Mouse (Mus musculus): Measurements from ENCODE around the gene Cntn2. TPM values are rescaled to one million over a fixed set of nuclear protein-coding genes. Genes with fewer than 3 reads are reported as not detected.

Cntn2 gene
- polyA plus RNA-seq, 1 experiment from 2014 or later: 7.6 TPM

- no peaks in the 10 kb centered on the region for H3K27me3 ChIP-seq (ENCODE audit: control insufficient read depth, insufficient read depth, low read length)
- WGBS: 90% methylated on average over 5 of the region's 5 CpGs
- H3K4me2 ChIP-seq (ENCODE audit: low read depth, low read length): no peak overlapping the region
- H3K4me1 ChIP-seq (ENCODE audit: control insufficient read depth, insufficient read depth, low read length): no peaks in the 10 kb centered on the region
- no peak overlapping the region for H3K9ac ChIP-seq (replicated peaks; ENCODE audit: low read length)
- DNase-seq (ENCODE audit: low spot score) (no peak), ATAC-seq (replicated peaks; ENCODE audit: insufficient number of reproducible peaks, low FRiP score, low TSS enrichment, low read depth) (no peak)
- no peak overlapping the region for H3K27ac ChIP-seq (replicated peaks; ENCODE audit: low read depth, low read length)
- no peaks in the 10 kb centered on the region for H3K9me3 ChIP-seq (replicated peaks; ENCODE audit: control insufficient read depth, low read length)
- H3K36me3 ChIP-seq (replicated peaks; ENCODE audit: control insufficient read depth, insufficient read depth, low read depth, low read length): no peaks in the 10 kb centered on the region; the same call in 1 of the 2 replicates
- H3K4me3 ChIP-seq (ENCODE audit: low read depth, low read length): no peak overlapping the region
Observed at GRCm38 (mm10) chr1:132505155-132505554, 37.9 kb downstream of the Cntn2 start.

- no peak overlapping the region for H3K4me2 ChIP-seq (ENCODE audit: low read depth, low read length)
- H3K36me3 ChIP-seq (replicated peaks; ENCODE audit: control insufficient read depth, insufficient read depth, low read depth, low read length): no peaks in the 10 kb centered on the region; the same call in 1 of the 2 replicates
- H3K9ac ChIP-seq (replicated peaks; ENCODE audit: low read length): no peak overlapping the region
- H3K27ac ChIP-seq (replicated peaks; ENCODE audit: low read depth, low read length): no peak overlapping the region
- no peak overlapping the region for H3K4me3 ChIP-seq (ENCODE audit: low read depth, low read length)
- DNase-seq (ENCODE audit: low spot score) (no peak), ATAC-seq (replicated peaks; ENCODE audit: insufficient number of reproducible peaks, low FRiP score, low TSS enrichment, low read depth) (no peak)
- WGBS: 95% methylated on average over 2 of the region's 2 CpGs
- H3K9me3 ChIP-seq (replicated peaks; ENCODE audit: control insufficient read depth, low read length): no peaks in the 10 kb centered on the region
- no peaks in the 10 kb centered on the region for H3K27me3 ChIP-seq (ENCODE audit: control insufficient read depth, insufficient read depth, low read length)
- H3K4me1 ChIP-seq (ENCODE audit: control insufficient read depth, insufficient read depth, low read length): no peaks in the 10 kb centered on the region
Observed at GRCm38 (mm10) chr1:132500535-132500934, 42.5 kb downstream of the Cntn2 start.

- H3K9me3 ChIP-seq (replicated peaks; ENCODE audit: control insufficient read depth, low read length): no peaks in the 10 kb centered on the region
- H3K4me3 ChIP-seq (ENCODE audit: low read depth, low read length): no peak overlapping the region
- no peaks in the 10 kb centered on the region for H3K4me1 ChIP-seq (ENCODE audit: control insufficient read depth, insufficient read depth, low read length)
- no peak overlapping the region for H3K9ac ChIP-seq (replicated peaks; ENCODE audit: low read length)
- no peaks in the 10 kb centered on the region for H3K27me3 ChIP-seq (ENCODE audit: control insufficient read depth, insufficient read depth, low read length)
- WGBS: 91% methylated on average over 6 of the region's 6 CpGs
- H3K4me2 ChIP-seq (ENCODE audit: low read depth, low read length): no peak overlapping the region
- peaks cover 2% of the 10 kb centered on the region; the same call in 1 of the 2 replicates for H3K36me3 ChIP-seq (replicated peaks; ENCODE audit: control insufficient read depth, insufficient read depth, low read depth, low read length)
- ATAC-seq (replicated peaks; ENCODE audit: insufficient number of reproducible peaks, low FRiP score, low TSS enrichment, low read depth) (no peak), DNase-seq (ENCODE audit: low spot score) (no peak)
- H3K27ac ChIP-seq (replicated peaks; ENCODE audit: low read depth, low read length): no peak overlapping the region
Observed at GRCm38 (mm10) chr1:132483759-132484158, 59.3 kb downstream of the Cntn2 start.

- no peaks in the 10 kb centered on the region for H3K4me1 ChIP-seq (ENCODE audit: control insufficient read depth, insufficient read depth, low read length)
- H3K4me3 ChIP-seq (ENCODE audit: low read depth, low read length): no peak overlapping the region
- no peak overlapping the region for H3K4me2 ChIP-seq (ENCODE audit: low read depth, low read length)
- H3K27me3 ChIP-seq (ENCODE audit: control insufficient read depth, insufficient read depth, low read length): no peaks in the 10 kb centered on the region
- peaks cover 2% of the 10 kb centered on the region; the same call in 1 of the 2 replicates for H3K36me3 ChIP-seq (replicated peaks; ENCODE audit: control insufficient read depth, insufficient read depth, low read depth, low read length)
- no peaks in the 10 kb centered on the region for H3K9me3 ChIP-seq (replicated peaks; ENCODE audit: control insufficient read depth, low read length)
- 88% methylated on average over 3 of the region's 3 CpGs for WGBS
- DNase-seq (ENCODE audit: low spot score) (no peak), ATAC-seq (replicated peaks; ENCODE audit: insufficient number of reproducible peaks, low FRiP score, low TSS enrichment, low read depth) (no peak)
- no peak overlapping the region for H3K27ac ChIP-seq (replicated peaks; ENCODE audit: low read depth, low read length)
- no peak overlapping the region for H3K9ac ChIP-seq (replicated peaks; ENCODE audit: low read length)
Observed at GRCm38 (mm10) chr1:132483234-132483633, 59.8 kb downstream of the Cntn2 start.

- H3K4me1 ChIP-seq (ENCODE audit: control insufficient read depth, insufficient read depth, low read length): no peaks in the 10 kb centered on the region
- no peak overlapping the region for H3K27ac ChIP-seq (replicated peaks; ENCODE audit: low read depth, low read length)
- ATAC-seq (replicated peaks; ENCODE audit: insufficient number of reproducible peaks, low FRiP score, low TSS enrichment, low read depth): no peak
- no peak overlapping the region for H3K4me3 ChIP-seq (ENCODE audit: low read depth, low read length)
- H3K4me2 ChIP-seq (ENCODE audit: low read depth, low read length): no peak overlapping the region
- no peak overlapping the region for H3K9ac ChIP-seq (replicated peaks; ENCODE audit: low read length)
- no peaks in the 10 kb centered on the region for H3K9me3 ChIP-seq (replicated peaks; ENCODE audit: control insufficient read depth, low read length)
- 92% methylated on average over 2 of the region's 2 CpGs for WGBS
- peaks cover 2% of the 10 kb centered on the region; the same call in 1 of the 2 replicates for H3K36me3 ChIP-seq (replicated peaks; ENCODE audit: control insufficient read depth, insufficient read depth, low read depth, low read length)
- no peak for DNase-seq (ENCODE audit: low spot score)
- H3K27me3 ChIP-seq (ENCODE audit: control insufficient read depth, insufficient read depth, low read length): no peaks in the 10 kb centered on the region
Observed at GRCm38 (mm10) chr1:132481619-132482018, 61.4 kb downstream of the Cntn2 start.

GRCm38 (mm10) chr1:132479438-132479837 is 63.6 kb downstream of the Cntn2 start:
- no peak overlapping the region for H3K4me2 ChIP-seq (ENCODE audit: low read depth, low read length)
- no peaks in the 10 kb centered on the region for H3K9me3 ChIP-seq (replicated peaks; ENCODE audit: control insufficient read depth, low read length)
- no peak for ATAC-seq (replicated peaks; ENCODE audit: insufficient number of reproducible peaks, low FRiP score, low TSS enrichment, low read depth)
- no peak overlapping the region for H3K27ac ChIP-seq (replicated peaks; ENCODE audit: low read depth, low read length)
- no peak for DNase-seq (ENCODE audit: low spot score)
- H3K4me1 ChIP-seq (ENCODE audit: control insufficient read depth, insufficient read depth, low read length): no peaks in the 10 kb centered on the region
- 78% methylated on average over 1 of the region's 1 CpGs for WGBS
- H3K27me3 ChIP-seq (ENCODE audit: control insufficient read depth, insufficient read depth, low read length): no peaks in the 10 kb centered on the region
- H3K36me3 ChIP-seq (replicated peaks; ENCODE audit: control insufficient read depth, insufficient read depth, low read depth, low read length): no peaks in the 10 kb centered on the region
- H3K9ac ChIP-seq (replicated peaks; ENCODE audit: low read length): no peak overlapping the region
- no peak overlapping the region for H3K4me3 ChIP-seq (ENCODE audit: low read depth, low read length)

- H3K4me1 ChIP-seq (ENCODE audit: control insufficient read depth, insufficient read depth, low read length): no peaks in the 10 kb centered on the region
- H3K9me3 ChIP-seq (replicated peaks; ENCODE audit: control insufficient read depth, low read length): no peaks in the 10 kb centered on the region
- H3K27me3 ChIP-seq (ENCODE audit: control insufficient read depth, insufficient read depth, low read length): no peaks in the 10 kb centered on the region
- ATAC-seq (replicated peaks; ENCODE audit: insufficient number of reproducible peaks, low FRiP score, low TSS enrichment, low read depth) (peak; percentile 80), DNase-seq (ENCODE audit: low spot score) (peak; percentile 92)
- no peaks in the 10 kb centered on the region for H3K36me3 ChIP-seq (replicated peaks; ENCODE audit: control insufficient read depth, insufficient read depth, low read depth, low read length)
- peak within 1 kb of the TSS; percentile 85 for H3K4me3 ChIP-seq (ENCODE audit: low read depth, low read length)
- peak within 1 kb of the TSS; percentile 17; the same call in 1 of the 2 replicates for H3K27ac ChIP-seq (replicated peaks; ENCODE audit: low read depth, low read length)
- H3K9ac ChIP-seq (replicated peaks; ENCODE audit: low read length): peak within 1 kb of the TSS; percentile 87
- under 1% methylated on average over 43 of the region's 43 CpGs for WGBS
- peak within 1 kb of the TSS; percentile 64 for H3K4me2 ChIP-seq (ENCODE audit: low read depth, low read length)
Observed at GRCm38 (mm10) chr1:132476928-132477691, 65.9 kb downstream of the Cntn2 start, which contains the start of gene Rbbp5. TSS of gene Rbbp5 (plus strand) at chr1:132477365.

GRCm38 (mm10) chr1:132476575-132476927 is 66.5 kb downstream of the Cntn2 start:
- no peaks in the 10 kb centered on the region for H3K4me1 ChIP-seq (ENCODE audit: control insufficient read depth, insufficient read depth, low read length)
- ATAC-seq (replicated peaks; ENCODE audit: insufficient number of reproducible peaks, low FRiP score, low TSS enrichment, low read depth): peak; percentile 68; the same call in 1 of the 2 replicates
- WGBS: 5% methylated on average over 9 of the region's 9 CpGs
- no peak overlapping the region; the same call in 1 of the 2 replicates for H3K27ac ChIP-seq (replicated peaks; ENCODE audit: low read depth, low read length)
- H3K9me3 ChIP-seq (replicated peaks; ENCODE audit: control insufficient read depth, low read length): no peaks in the 10 kb centered on the region
- peak overlapping the region; percentile 64 for H3K4me2 ChIP-seq (ENCODE audit: low read depth, low read length)
- H3K27me3 ChIP-seq (ENCODE audit: control insufficient read depth, insufficient read depth, low read length): no peaks in the 10 kb centered on the region
- H3K4me3 ChIP-seq (ENCODE audit: low read depth, low read length): peak overlapping the region; percentile 85
- DNase-seq (ENCODE audit: low spot score): no peak
- peak overlapping the region; percentile 87 for H3K9ac ChIP-seq (replicated peaks; ENCODE audit: low read length)
- no peaks in the 10 kb centered on the region for H3K36me3 ChIP-seq (replicated peaks; ENCODE audit: control insufficient read depth, insufficient read depth, low read depth, low read length)

All from embryonic facial prominence, embryonic 11.5 days (tissue).